Mouse (Mus musculus): Measurements from ENCODE around the gene Etl4.
"Not testable (repeated sequence)": the region's sequence is repeated elsewhere in the genome, so short reads cannot be mapped to it uniquely, and the experiment has no call there.

Etl4 gene

DNA sequence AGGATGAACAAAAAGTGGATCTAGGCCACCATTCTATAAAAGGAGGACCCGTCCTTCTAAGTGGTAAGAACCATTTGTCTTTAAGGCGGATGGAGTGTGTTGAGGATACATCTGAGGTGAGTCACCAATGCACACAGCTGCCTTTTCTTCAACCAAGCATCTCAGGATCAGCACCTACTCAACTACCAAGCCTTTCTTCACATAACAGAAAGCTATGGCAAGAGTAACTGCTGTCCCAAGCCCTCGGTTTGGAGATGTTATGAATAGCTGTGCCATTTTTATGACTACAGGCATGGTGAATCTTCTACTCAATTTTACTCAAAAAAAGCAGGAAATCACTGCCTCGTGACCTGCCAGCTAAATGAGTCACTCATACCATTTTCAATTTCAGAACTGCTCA lies 258.6 kb downstream of the Etl4 start:
- DNase-seq = no peak

DNA sequence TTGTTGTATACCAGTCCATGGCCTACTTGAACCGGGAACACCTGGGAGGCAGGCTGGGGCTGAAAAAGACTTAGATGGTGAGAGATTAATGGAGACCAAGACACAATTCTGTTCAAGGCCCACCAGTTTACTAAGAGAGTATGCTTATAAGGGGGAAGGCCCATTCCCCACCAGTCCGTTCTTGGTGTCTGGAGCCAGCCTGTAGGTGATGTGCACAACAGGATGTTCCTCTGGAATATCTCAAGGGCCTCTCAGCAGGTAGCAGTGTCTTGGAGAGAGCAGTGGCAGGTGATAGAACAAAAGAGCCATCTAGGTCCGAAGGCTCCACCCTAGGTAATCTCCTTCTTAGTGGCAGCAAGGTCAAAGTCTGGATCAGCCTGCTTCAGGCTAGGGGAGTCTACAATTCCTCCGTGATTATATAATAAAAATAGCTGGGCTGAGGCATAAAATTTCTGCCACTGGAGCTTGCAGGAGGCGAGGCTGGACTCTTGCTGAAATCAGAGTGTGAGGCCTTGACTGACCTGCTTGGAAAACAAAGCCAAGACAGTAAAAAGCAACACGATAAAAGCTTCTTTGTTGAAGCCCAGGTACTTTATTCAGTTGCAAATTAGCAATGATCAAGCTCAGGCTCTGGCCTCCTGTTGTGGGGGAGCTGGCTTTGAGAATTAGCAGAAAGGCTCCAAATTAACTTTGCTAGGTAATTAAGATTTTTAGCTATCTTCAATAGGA lies 267.0 kb downstream of the Etl4 start:
- DNase-seq = not testable (repeated sequence)

DNA sequence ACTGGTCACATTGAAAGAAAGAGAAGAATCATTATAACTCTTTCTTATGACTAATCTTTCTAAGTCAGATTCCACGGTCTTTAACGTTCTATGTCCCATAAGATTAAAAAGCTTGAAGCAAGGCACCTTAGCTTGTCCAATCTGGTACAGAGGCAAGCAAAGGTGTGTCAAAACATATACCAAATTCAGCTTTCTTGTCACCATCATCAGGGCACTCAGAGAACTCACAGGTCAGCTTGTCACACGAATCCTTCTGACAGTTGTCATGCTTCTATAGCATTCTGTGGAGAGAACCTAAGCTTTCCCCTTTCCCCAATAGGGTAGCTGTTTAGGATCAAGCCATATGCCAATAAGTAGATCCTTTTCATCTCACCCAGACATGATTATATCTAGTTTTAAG lies 267.7 kb downstream of the Etl4 start:
- not testable (repeated sequence) for DNase-seq

DNA sequence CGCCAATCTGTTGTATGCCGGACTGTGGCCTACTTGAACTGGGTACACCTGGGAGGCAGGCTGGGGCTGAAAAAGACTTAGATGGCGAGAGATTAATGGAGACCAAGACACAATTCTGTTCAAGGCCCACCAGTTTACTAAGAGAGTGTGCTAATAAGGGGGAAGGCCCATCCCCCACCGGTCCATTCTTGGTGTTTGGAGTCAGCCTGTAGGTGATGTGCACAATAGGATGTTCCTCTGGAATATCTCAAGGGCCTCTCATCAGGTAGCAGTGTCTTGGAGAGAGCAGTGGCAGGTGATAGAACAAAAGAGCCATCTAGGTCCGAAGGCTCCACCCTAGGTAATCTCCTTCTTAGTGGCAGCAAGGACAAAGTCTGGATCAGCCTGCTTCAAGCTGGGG lies 271.0 kb downstream of the Etl4 start:
- not testable (repeated sequence) for DNase-seq

DNA sequence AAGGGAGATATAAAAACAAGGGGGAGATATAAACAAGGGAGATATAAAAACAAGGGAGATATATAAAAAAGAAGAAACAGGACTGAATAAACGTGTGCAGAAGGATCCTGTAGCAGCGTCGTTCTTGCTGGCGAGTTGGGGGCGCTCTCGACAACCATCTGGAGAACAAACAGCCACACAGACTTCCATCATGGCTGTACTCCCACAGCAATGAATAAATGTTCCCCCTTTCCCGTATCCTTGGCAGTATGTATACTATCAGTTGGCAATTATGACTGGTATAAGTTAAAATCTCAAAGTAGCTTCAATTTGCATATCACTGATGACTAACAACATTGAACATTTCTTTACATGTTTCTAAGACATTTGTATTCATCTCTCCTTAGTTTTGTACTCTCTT lies 277.6 kb downstream of the Etl4 start:
- not testable (repeated sequence) for DNase-seq

DNA sequence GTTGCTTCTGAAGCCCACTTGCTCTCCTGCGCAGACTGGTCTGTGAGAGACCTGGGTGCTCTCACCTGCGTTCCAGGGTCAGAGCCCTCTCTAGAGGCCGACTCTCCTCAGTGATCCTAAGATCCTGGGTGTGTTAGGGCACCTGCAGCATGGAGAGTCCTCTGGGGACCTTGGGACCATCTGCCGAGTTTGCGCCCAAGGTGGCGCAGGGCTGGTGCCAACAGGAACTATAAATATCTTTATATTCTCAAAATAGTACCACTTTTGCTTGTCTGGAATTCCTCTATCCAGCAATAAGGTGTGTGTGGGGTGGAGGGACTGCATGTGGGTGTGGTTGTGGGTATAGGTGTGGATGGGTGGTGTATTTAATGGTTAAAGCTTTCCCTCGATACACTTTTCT lies 293.4 kb downstream of the Etl4 start:
- DNase-seq = no peak

DNA sequence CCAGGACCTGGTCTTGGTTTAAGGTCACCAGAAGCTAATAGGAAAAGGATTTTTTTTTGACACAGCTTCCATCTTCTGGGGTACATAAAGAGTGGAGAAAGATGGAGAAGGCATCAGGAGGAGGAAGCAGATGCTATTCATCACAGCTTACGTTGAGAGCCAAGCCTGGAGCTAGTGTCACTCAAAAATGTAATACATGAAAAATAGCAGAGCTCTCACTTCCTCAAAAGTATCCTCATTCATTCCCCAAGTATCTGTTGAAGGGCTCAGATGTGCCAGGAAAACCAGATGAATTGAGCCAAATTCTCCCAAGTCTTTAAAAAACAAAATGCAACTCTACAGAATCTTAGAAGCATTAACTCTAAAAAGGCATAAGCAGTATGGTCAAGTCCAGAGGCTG lies 297.1 kb downstream of the Etl4 start:
- DNase-seq = no peak

DNA sequence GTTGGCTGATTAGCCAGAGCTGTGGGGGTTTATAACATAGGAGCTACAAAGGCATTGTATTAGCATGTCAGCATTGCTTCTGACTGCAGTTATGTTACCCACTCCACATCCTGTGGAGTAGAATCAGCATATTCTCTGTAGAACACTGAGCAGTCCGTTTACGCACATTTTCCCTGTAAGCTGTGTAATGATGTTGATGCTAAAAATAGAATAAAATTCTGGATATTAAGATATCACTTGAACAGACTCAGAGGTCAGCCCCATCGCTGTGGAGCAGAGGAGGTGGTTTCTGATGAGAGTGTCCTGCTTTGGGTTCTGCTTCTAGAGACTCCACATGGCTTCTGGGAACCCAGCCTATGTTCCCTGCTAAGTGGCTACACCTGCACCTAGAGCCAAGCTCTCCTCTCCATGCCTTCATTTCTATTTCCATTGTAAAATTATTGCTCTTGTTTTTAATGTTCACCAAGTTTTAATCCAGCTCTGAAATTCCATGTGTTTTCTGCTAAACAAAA lies 299.2 kb downstream of the Etl4 start:
- no peak for DNase-seq

DNA sequence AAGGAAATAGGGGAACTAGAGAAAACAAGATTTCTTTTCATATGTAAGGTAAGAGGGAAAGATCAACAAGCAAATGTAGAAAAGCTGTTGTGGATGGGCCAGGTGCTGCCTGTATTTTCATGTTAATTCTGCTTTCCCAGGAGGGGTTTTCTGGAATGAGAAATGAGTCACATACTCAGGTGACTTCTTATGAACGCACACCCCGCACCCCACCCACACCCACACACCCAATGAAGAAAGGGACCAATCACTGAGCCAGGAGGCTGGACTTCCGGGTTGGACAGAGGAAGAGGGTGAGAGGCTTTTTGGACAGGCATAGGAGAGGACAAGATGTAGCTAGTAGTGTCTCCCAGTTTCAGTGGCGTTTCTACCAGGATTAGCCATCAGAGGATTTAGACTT lies 299.8 kb downstream of the Etl4 start:
- DNase-seq = no peak

DNA sequence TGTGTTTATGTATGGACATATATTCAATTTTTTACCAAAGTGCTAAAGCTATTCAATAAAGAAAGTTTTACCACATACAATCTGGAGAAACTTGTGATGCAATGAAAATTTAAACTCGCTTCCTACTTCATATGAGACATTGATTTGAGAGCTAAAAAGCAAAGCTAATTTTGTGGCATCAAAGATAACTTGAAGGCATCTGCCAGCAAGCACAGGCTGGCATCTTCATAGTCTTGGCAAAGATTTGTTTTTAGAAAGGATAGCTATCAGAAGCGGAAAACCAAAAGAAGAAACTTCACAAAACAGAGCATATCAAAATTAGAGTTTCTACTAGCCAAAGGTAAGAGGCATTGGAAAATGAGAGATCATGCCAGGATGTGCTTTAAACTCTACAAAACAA lies 306.7 kb downstream of the Etl4 start:
- DNase-seq = no peak

DNA sequence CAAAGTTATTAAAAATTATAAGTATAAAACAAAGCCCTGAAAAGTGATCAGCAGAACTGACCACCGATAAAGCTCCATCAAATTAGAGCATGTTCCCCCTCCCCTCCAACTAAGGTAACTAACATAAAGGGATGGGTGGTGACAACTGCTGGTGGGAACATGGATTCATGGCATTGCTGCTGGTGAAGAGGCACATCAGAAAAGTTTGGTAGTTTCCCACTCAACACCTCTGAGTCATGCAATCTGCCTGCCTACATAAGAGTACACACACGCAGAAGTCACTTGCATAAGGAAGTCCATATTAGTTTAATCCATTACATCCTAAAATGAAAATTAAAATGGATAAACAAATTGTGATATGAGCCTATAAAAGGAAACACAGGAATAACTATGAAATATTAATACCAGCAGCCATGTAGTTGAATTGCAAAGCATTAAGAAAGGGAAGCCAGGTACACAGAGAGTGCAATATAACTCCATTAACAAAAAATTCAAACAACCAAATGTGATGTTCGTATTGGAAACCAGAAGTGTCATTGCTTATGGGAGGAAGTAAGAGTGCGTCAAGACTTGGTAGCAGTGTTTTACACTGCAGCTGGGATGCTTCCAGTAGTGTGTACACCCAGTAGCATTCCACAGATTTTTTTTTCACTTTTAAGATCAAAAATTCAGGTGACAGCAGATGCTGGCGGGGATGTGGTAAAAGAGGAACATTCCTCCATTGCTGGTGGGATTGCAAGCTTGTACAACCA lies 307.3 kb downstream of the Etl4 start:
- DNase-seq = no peak

DNA sequence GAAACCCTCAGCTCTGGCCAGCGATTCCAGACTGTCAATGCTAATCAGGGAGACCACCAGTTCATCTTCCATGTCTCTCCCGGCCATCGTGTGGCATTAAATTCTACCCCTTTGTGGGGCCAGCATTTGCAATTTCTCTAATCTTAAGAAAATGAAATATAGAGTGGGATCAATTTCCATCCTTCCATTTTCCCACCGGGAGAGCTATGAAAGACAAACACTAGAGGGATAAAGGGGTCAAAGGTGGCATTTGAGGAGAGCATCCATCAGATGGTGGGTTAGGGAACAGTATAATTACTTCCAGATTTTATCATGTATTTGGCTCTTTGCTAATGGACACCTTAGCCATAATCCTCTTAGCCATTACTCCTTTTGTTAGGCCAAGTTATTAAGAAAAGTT lies 321.8 kb downstream of the Etl4 start:
- DNase-seq = no peak

DNA sequence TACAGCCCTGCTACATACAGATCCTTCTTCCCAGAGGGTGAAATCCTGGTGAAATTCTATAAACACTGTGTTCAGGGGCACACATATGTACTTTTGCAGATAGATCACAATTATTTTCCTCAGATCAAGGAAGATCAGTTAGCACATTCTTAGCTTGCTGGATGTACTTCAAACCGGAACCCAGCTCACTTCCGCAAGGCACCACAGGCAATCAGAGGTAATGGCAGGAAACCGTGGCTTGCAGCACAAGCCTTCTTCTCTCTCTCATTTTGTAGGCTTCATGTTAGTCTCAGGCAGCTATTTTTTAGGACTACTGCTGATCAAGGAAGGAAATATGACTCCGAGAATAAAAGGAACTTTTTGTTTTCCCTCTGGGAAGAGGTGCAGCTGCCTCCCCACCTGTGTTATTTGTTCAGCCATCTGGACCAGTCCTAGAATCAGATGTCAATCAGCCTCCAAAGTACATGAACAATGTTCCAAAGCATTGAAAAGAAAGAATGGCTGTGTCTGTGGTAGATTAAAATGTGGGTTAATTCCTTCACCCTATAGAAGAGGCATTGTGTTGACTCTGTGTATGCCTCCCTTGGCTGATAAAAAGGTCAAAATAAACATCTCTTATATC lies 338.6 kb downstream of the Etl4 start:
- DNase-seq = peak; percentile 7 to 16

DNA sequence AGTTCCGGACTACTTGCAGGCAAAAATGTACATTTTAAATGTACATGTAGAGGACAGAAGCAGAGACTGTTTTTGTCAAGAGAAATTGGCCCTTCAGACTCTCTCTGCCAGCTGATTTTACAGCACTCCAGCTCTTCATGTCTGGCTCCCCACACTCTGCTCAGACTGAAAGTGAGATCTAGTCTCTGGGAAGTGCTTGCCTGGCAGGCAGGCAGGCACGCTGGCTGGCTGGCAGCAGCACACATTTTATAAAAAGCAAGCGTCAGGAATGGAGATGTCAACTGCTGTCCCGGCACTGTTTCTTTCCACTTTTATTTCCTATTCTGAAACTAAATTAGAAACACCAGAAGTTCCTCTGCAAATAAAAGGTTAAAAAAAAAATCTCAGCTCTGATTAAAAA lies 339.8 kb downstream of the Etl4 start:
- peak in 1 of 2 experiments; percentile 4 for DNase-seq

DNA sequence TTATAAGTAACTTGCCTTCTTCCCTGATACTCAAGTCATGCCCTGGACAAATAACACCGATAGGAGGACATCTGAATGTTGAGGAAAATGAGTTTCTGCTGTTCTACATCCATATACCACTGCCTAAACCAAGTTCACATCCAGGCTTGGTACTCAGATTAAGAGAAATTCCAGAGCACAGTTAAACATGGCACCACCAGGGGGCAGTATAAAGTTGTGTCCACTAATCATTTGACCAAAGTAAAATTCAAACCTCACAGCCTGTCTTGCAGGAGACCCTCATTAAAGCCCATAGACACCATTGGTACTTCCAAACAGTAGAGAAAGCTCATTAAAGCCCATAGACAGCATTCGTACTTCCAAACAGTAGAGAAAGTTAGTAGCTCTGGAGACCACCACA lies 366.5 kb downstream of the Etl4 start:
- peak; percentile 11 to 32 for DNase-seq

DNA sequence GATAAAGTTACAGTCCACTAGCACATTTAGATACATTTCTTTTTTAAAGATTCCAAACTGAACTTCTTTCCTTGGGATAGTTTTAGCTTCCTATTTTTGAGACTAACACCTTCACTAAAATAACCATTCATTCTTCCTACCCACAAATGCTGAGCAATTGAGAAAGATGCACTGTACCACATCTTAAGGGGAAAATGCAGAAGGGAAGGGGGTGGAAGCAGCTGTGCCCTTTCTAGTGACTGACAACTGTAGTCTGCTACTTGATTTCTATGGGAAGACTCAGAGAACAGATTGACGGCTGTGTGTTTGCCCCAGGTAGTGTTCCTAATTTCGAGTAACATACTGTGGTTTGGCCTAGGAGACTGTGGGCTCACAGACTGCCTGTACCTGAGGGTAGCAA lies 372.3 kb downstream of the Etl4 start:
- no peak for DNase-seq

DNA sequence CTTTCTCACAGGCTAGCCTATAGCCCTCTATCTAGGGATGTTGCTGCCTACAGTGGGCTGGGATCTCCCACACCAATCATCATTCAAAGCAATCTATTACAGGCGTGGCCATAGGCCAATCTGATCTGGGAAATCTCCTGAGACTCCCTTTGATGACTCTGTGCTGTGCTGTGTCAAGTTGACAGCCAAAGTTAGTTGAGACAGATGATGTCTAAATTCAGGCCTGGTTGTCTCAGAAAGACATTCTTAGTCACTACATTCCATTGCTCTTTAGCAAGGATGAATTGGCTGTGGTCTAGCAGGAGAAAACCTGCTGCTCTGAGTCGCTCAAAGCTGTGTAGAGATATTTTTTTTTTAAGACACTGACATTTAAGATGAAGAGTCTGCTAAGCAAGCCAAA lies 374.8 kb downstream of the Etl4 start:
- no peak for DNase-seq

DNA sequence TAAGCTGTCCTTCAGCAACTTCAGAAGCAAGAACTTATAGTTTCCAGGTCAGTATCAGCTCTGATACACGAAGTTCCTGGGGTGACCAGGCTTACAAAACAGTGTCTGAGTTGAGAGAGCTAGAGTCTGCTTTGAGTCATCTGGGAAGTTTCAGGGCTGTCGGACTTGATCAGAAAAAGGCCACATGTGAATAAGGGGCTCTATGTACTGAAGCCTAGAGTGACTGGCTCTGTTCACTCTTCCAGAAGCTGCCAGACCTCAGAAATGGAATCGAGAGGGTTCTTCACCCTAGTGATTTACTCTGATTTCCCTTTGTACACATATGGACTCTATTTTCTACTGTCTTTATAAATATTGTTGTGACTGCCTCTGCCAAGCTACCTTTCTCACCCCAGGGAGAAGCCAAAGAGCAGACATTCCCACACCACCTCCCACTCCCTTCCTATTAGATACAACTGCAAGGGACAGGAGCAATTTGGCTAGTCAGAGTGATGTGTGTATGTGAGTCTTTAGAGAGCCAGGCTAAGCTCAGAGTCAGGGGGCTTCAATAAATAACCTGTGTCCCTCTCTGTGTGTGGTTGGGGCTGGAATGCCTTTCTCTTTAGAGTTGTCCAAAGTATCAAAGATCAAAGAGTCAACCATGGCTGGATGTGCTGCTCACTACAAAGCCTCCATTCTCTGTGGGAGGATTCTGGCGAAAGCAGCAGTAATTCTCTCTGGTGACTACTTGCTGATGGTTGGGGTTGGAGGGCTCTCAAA lies 381.6 kb downstream of the Etl4 start:
- no peak for DNase-seq

DNA sequence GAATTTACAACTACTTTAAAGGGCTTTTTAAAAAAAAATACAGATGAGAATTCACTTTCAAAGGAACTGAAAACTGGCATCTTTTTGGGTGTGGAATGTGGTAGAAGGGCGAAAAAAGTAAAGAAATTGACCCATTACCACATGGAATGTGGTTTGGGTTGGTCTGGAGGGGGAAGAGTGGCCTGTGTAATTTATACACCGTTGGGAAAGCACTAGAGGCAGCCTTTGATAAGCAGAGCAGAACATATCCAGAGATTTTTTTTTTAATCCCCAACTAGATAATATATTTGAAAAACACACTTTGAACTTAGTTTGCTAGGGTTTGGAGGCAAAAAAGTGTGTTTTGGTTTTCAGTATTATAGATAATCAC lies 382.1 kb downstream of the Etl4 start:
- no peak for DNase-seq

DNA sequence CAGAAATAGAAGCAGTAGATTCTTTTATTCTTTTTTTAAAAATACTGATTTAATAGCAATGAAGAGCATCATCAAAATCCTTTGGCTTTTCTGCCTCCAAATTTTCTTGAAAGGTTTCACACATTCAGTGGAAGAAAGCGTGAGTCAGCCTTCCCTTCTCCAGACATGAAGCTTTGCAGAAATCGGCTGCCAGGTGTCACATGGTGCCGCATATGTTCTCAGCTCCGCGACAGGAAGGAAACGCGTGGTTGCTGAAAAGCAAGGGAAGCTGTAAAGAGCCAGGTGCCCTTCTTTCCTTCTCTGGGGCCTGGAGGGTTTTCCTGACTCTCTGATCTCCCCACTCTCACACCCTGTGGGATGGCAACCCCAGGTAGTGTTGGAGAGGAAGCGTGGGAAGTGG lies 383.8 kb downstream of the Etl4 start:
- peak; percentile 1 to 4 for DNase-seq

DNA sequence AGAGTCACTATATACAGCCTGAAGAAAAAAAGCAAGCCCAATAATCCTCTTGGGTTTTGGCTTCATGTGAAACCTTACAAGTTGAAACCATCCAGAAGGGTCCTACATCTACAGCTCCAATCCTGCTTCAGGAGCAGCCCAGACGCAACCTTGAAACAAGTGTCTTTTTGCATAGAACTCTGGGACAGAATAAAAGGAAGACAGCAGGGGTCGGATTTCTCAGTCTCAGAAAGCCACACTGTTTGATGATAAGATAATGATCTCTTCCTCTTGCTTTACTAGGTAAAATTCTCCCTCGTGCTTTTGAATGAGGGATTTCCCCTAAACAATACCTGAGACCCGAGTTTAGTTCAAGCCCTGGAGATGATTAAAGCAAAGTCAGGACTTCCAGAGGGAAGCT lies 385.0 kb downstream of the Etl4 start:
- no peak for DNase-seq

DNA sequence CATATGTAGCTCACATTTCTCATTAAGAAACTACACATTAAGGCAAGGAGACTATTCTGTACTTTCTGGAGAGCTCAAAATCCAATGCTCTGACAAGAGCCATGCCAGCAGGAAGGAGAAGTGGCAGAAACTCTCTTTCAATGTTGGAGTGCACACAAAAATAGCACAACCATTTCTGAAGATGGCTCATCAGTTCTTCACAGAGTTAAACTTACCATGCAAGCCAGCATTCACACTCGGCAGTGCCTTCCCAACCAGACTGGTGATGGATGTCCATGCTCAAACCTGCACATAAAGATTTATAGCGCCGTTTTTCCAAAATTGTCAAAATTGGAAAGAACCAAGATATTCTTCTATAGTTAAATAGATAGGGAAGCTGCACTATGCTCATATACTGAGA lies 392.9 kb downstream of the Etl4 start:
- no peak for DNase-seq

DNA sequence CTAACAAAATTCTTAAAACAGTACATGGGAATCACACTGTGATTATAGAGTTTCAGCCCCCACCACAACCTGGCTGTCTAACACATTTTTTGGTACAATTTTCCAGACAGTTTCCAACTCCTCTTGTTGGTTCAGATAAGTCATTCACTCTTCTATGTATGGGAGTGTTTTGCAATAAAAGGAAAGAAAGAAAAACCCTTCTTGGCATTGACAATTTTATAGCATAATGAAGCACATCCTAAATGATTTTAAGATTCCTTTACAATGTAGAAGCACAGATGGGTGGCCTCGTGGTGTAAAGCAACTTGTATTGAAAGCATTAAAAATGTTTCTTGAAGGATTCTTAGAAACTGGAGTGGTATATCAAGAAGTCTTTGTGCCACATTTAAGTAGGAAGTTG lies 415.4 kb downstream of the Etl4 start:
- DNase-seq = no peak
